Mouse (Mus musculus) heart, embryonic 14.5 days (tissue): ENCODE results near the gene Abca7. TPM values are rescaled to one million over a fixed set of nuclear protein-coding genes. Genes with fewer than 3 reads are reported as not detected.

Source experiments
- ATAC-seq: fragments of 200-750 bp; cut with Nextera tagmentation; 2 replicates; pipeline ENCODE4 v1.8.0; 2017; ENCODE audit warnings: low read depth, moderate TSS enrichment; ENCODE audit not compliant: insufficient number of reproducible peaks, insufficient read depth, low FRiP score
- H3K27ac ChIP-seq, 2 experiments: fragments of 200-500 bp in 1 of 2; fragments of 300-500 bp in 1 of 2; sonication (generic) in 1 of 2; replicated peaks in 1 of 2; 2 replicates each; pipeline ENCODE4 v1.5.1; 2012 to 2014; ENCODE audit warnings: low read depth in 2 of 2, low read length in 2 of 2, control low read depth in 1 of 2, mild to moderate bottlenecking in 1 of 2, mixed read lengths in 1 of 2; ENCODE audit not compliant: control insufficient read depth in 1 of 2, insufficient read depth in 1 of 2
- H3K27me3 ChIP-seq: fragments of 300-500 bp; sonication (generic); 2 replicates; pipeline ENCODE4 v1.6.1; 2014; ENCODE audit warnings: mild to moderate bottlenecking, low read length, control low read depth; ENCODE audit not compliant: control insufficient read depth, insufficient read depth
- H3K36me3 ChIP-seq: fragments of 300-500 bp; sonication (generic); 2 replicates; pipeline ENCODE4 v1.6.1; 2014; ENCODE audit warnings: mild to moderate bottlenecking, control low read depth, low read length, mixed read lengths; ENCODE audit not compliant: control insufficient read depth, insufficient read depth
- H3K4me1 ChIP-seq, 2 experiments: fragments of 200-500 bp in 1 of 2; fragments of 300-500 bp in 1 of 2; sonication (generic) in 1 of 2; 2 replicates each; pipeline ENCODE4 v1.6.1; 2012 to 2014; ENCODE audit warnings: low read length in 2 of 2, control low read depth in 1 of 2, mixed read lengths in 1 of 2; ENCODE audit not compliant: control insufficient read depth in 2 of 2, insufficient read depth in 2 of 2
- H3K4me2 ChIP-seq: fragments of 300-500 bp; sonication (generic); 2 replicates; pipeline ENCODE4 v1.6.1; 2014; ENCODE audit warnings: mild to moderate bottlenecking, low read length
- H3K4me3 ChIP-seq, 2 experiments: fragments of 200-500 bp in 1 of 2; fragments of 300-500 bp in 1 of 2; sonication (generic) in 1 of 2; 2 replicates each; pipeline ENCODE4 v1.5.1; 2012 to 2014; ENCODE audit warnings: low read length in 2 of 2, mild to moderate bottlenecking in 2 of 2, control low read depth in 1 of 2, low read depth in 1 of 2, moderate library complexity in 1 of 2; ENCODE audit not compliant: control insufficient read depth in 1 of 2, insufficient read depth in 1 of 2
- H3K9ac ChIP-seq: fragments of 300-500 bp; sonication (generic); 2 replicates; pipeline ENCODE4 v1.6.1; 2014; ENCODE audit warnings: mild to moderate bottlenecking, low read length
- H3K9me3 ChIP-seq: fragments of 300-500 bp; sonication (generic); 2 replicates; pipeline ENCODE4 v1.6.1; 2016; ENCODE audit warnings: low read length, control low read depth; ENCODE audit not compliant: control insufficient read depth
- WGBS: fragments of 180-500 bp; shearing (Covaris S2); extraction: QIAGEN DNeasy Blood & Tissue Kit; methylation state at CpG from one replicate; pipeline ENCODE4 v1.1.7; 2014; 5-methylcytosine and 5-hydroxymethylcytosine counted together
- polyA plus RNA-seq: library from polyadenylated mRNA; unstranded; fragments of >200 nt; fragmentation: Nextera tagmentation; extraction: Ambion mirVana; gene quantifications from 2 replicates; pipeline ENCODE4 v1.2.1, GENCODE M21; 2014

Abca7 gene
- polyA plus RNA-seq, 1 experiment from 2014 or later: 1.7 TPM

DNA sequence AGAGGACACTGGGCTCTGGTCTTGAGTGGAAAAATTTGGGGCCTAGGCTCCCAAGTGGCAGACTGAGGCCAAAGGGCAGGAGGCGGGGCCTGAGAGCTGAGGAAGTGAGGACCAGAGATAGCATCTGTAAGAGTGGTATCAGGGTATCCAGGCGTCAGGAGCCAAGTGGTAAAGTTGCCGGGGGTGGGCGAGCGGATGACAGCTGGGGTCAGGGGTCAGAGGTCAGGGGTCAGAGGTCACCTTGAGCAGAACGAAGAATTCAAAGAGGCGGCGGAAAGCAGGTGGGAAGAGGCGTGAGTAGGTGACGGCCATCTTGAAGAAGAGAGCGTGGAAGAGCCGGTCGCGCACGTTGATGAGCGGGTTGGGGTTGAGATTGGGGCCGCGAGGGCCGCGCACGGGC, 12.6 kb upstream of the Abca7 start:
- H3K27me3 ChIP-seq: no peaks in the 10 kb centered on the region
- ATAC-seq: no peak
- peaks cover 31 to 52% of the 10 kb centered on the region in 2 experiments for H3K4me1 ChIP-seq
- peaks cover 16% of the 10 kb centered on the region for H3K36me3 ChIP-seq
- peak overlapping the region; percentile 97 for H3K9ac ChIP-seq
- peak overlapping the region; percentile 80 to 81 for H3K4me3 ChIP-seq
- peak overlapping the region; percentile 95 for H3K4me2 ChIP-seq
- H3K27ac ChIP-seq: peak overlapping the region; percentile 70 to 97
- WGBS: 2% methylated on average over 20 of the region's 21 CpGs
- no peaks in the 10 kb centered on the region for H3K9me3 ChIP-seq

- H3K27ac ChIP-seq: peak within 1 kb of the TSS; percentile 97
- H3K4me2 ChIP-seq: peak within 1 kb of the TSS; percentile 95
- peaks cover 10% of the 10 kb centered on the region for H3K36me3 ChIP-seq
- peak within 1 kb of the TSS; percentile 97 for H3K9ac ChIP-seq
- peaks cover 32 to 56% of the 10 kb centered on the region in 2 experiments for H3K4me1 ChIP-seq
- H3K4me3 ChIP-seq: peak within 1 kb of the TSS; percentile 80 to 81
- ATAC-seq: peak; percentile 58
- no peaks in the 10 kb centered on the region for H3K27me3 ChIP-seq
- WGBS: under 1% methylated on average over 49 of the region's 49 CpGs
- no peaks in the 10 kb centered on the region for H3K9me3 ChIP-seq
Observed at GRCm38 (mm10) chr10:79984195-79984816, 12.0 kb upstream of the Abca7 start, which contains the start of gene Tmem259. Tmem259 (minus strand) TSS chr10:79984330.

DNA sequence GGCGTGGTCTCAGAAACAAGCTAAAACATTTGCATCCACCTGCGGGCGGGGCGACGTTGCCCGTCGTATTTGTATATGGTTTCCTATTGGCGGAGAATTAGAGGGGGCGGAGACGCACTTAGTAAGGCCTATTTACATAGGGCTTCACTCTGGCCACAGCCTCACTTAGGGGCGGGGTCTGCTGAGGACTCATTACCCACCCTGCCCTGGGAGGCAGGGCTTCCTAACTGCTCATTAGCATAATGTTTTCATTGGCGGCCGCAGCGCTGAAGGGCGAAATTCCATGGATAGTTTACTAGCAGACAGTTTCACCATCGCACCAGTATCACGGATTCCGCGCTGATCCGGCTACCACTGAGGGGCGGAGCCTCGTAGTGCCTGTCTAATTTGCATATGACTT, 11.4 kb upstream of the Abca7 start:
- Histone ChIP-seq H3K4me3 (peak overlapping the region; percentile 57 to 80), H3K4me1 (peaks cover 34 to 57% of the 10 kb centered on the region in 2 experiments), H3K27me3 (no peaks in the 10 kb centered on the region), H3K27ac (peak overlapping the region; percentile 97), H3K9me3 (no peaks in the 10 kb centered on the region), H3K9ac (peak overlapping the region; percentile 97), H3K36me3 (0 out of 2 replicates have a peak, but pooled peaks cover 5% of the 10 kb centered on the region), H3K4me2 (peak overlapping the region; percentile 95)
- peak; percentile 90 for ATAC-seq
- under 1% methylated on average over 22 of the region's 22 CpGs for WGBS

DNA sequence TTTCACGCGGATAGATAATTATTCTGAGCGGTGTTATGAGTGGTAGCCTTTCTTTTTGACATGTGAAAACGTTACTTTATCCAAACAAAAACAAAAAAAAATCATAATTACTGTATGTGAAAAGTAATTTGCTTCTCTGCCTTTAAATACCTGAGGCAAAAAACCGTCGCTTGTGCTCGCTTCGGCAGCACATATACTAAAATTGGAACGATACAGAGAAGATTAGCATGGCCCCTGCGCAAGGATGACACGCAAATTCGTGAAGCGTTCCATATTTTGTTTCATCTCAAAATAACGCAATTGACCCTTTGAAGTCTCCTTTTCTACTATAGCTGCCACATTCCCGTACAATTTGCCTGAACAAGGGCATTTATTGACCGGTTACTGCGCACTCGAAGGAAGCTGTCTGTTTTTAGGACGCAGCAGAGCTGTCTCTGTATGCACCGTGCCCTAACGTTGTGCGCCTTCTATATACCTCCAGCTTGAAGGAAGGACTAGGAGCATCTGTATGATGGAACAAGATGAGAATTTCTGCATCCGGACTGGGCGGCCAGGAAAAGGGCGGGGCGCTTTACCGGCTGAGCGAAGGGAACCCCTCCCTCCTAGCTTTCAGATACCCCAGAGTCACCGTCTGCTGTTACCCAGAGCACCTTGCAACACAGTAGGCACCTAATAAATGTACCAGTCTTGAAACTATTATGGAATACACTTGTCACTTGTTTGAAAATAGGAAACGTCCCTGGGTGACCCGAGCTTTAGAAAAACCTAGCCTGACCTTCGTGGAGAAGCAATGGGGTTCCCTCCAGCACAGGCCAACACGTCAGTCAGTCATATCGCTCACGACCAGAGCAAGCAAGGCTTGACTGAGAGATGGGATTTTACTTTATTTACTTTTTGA, 10.7 kb upstream of the Abca7 start:
- ATAC-seq: no peak
- WGBS: 3% methylated on average over 35 of the region's 35 CpGs

DNA sequence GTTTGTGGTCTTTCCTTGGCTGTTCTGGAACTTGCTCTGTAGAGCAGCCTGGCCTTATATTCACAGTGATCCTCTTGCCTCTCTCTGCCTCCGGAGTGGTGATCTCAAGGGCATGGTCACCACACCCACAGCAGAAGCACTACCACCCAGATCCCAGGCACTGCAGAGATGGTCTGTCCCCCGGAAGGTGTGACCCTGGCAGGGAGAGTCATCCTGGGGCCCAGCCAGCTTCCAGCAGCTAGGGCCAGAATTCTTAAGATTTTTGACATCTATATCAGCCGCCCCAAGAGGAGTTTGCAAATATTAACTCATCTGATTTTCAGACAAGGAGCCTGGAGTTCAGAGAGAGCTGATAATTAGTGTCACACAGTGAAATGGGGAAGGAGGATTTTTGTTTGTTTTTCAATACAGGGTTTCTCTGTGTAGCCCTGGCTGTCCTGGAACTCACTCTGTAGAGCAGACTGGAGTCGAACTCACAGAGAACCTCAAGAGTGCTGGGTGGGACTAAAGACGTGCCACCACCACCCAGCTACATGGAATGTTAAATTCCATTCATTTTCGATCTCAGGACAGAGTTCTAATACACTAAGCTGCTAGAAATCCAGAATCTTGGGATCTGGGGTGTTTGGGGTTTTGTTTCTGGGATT, 9.9 kb upstream of the Abca7 start:
- Histone ChIP-seq H3K36me3 (peaks cover 13% of the 10 kb centered on the region), H3K9ac (peak overlapping the region; percentile 82), H3K9me3 (no peaks in the 10 kb centered on the region), H3K4me3 (peak overlapping the region; percentile 60 to 80; a peak in 2 of 4 replicates), H3K27ac (peak overlapping the region; percentile 97), H3K4me1 (peaks cover 36 to 58% of the 10 kb centered on the region in 2 experiments), H3K4me2 (peak overlapping the region; percentile 95), H3K27me3 (no peaks in the 10 kb centered on the region)
- 15% methylated on average over 6 of the region's 6 CpGs for WGBS
- no peak for ATAC-seq

More for the DNA sequence above, 10.7 kb upstream of the Abca7 start:
- Histone ChIP-seq H3K4me2 (peak overlapping the region; percentile 95), H3K9ac (peak overlapping the region; percentile 82), H3K27ac (peak overlapping the region; percentile 97), H3K4me3 (peak overlapping the region; percentile 60 to 80), H3K36me3 (0 out of 2 replicates have a peak, but pooled peaks cover 5% of the 10 kb centered on the region), H3K4me1 (peaks cover 34 to 58% of the 10 kb centered on the region in 2 experiments), H3K27me3 (no peaks in the 10 kb centered on the region), H3K9me3 (no peaks in the 10 kb centered on the region)

DNA sequence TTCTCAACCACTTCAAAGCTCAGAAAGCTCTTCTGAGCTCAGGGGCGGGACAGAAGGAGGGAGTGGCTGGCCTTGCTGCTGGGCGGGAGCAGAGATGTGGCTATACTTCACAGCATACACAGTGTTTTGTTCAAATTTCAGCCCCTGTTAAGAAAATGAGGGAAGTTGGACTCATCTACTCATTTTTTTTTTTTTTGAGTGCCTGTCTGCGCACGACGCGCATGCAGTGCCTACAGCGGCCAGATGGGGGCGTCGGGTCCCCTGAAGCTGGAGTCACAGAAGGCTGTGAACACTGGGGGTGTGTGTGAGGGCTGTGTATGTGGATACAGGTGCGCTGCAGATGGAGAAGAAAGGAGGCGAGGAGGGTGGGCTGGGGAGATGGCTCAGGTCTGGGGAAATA, 9.3 kb upstream of the Abca7 start:
- Histone ChIP-seq H3K4me3 (peak overlapping the region in 1 of 2 experiments; percentile 0; a peak in 1 of 4 replicates), H3K27ac (peak overlapping the region; percentile 97), H3K4me2 (peak overlapping the region; percentile 95), H3K4me1 (peaks cover 36 to 54% of the 10 kb centered on the region in 2 experiments), H3K9me3 (no peaks in the 10 kb centered on the region; the same call in 1 of the 2 replicates), H3K27me3 (no peaks in the 10 kb centered on the region), H3K9ac (peak overlapping the region; percentile 90), H3K36me3 (peaks cover 14% of the 10 kb centered on the region)
- ATAC-seq: no peak
- WGBS: 8% methylated on average over 11 of the region's 11 CpGs
